Mouse (Mus musculus) thymus, adult 2 months (tissue): Measurements from ENCODE around the gene Gm21983. TPM values are rescaled to one million over a fixed set of nuclear protein-coding genes. Genes with fewer than 3 reads are reported as not detected.
A peak's percentile ranks its signal among the peaks of the same experiment; 100 is the strongest.

Source experiments
- DNase-seq: peaks from one replicate; pipeline ENCODE4 v3.0.0; 2021
- H3K27ac ChIP-seq: fragments of 200-500 bp; 2 replicates; pipeline ENCODE4 v1.5.1; 2012; ENCODE audit warnings: low read length, control low read depth; ENCODE audit not compliant: control insufficient read depth, insufficient read depth
- H3K27me3 ChIP-seq: fragments of 200-500 bp; 2 replicates; pipeline ENCODE4 v1.6.1; 2012; ENCODE audit warnings: mild to moderate bottlenecking, low read length, moderate library complexity, mixed read lengths; ENCODE audit not compliant: control insufficient read depth, insufficient read depth
- H3K36me3 ChIP-seq: fragments of 200-500 bp; 2 replicates; pipeline ENCODE4 v1.6.1; 2012; ENCODE audit warnings: mild to moderate bottlenecking, low read length, moderate library complexity; ENCODE audit not compliant: control insufficient read depth, insufficient read depth
- H3K4me1 ChIP-seq: fragments of 200-500 bp; replicated peaks from 2 replicates; pipeline ENCODE4 v1.6.1; 2012; ENCODE audit warnings: low read length; ENCODE audit not compliant: control insufficient read depth, insufficient read depth
- H3K4me3 ChIP-seq: fragments of 200-500 bp; 2 replicates; pipeline ENCODE4 v1.5.1; 2012; ENCODE audit warnings: mild to moderate bottlenecking, low read length, control low read depth, moderate library complexity; ENCODE audit not compliant: control insufficient read depth, insufficient read depth
- CTCF ChIP-seq: fragments of 200-500 bp; IDR thresholded peaks from 2 replicates; pipeline ENCODE4 v1.5.1; 2012; ENCODE audit warnings: mild to moderate bottlenecking, control low read depth, low read length, moderate library complexity, borderline replicate concordance; ENCODE audit not compliant: control insufficient read depth, poor library complexity, insufficient read depth; ENCODE audit errors: extremely low read depth
- POLR2A ChIP-seq: fragments of 200-500 bp; IDR thresholded peaks from 2 replicates; pipeline ENCODE4 v1.6.1; 2012; ENCODE audit warnings: mild to moderate bottlenecking, low read length, control low read depth, moderate library complexity; ENCODE audit not compliant: control insufficient read depth, poor library complexity, insufficient read depth; ENCODE audit errors: extremely low read depth
- WGBS: fragments of 180-500 bp; shearing (Covaris S2); methylation state at CpG from one replicate; pipeline ENCODE4 v1.1.7; 2018; 5-methylcytosine and 5-hydroxymethylcytosine counted together
- polyA plus RNA-seq: library from polyadenylated mRNA; depleted of rRNA; stranded (reverse); fragments of >200 nt; gene quantifications from 2 replicates; pipeline ENCODE4 v1.2.3, GENCODE M21; 2012

Gm21983 gene
- polyA plus RNA-seq, 1 experiment, result not detected

GRCm38 (mm10) chr7:27198355-27198754, 17.5 kb upstream of the Gm21983 start:
- no peak for DNase-seq
- Histone ChIP-seq H3K36me3 (0 out of 2 replicates have a peak, but pooled peaks cover 4% of the 10 kb centered on the region), H3K27ac (no peak overlapping the region), H3K27me3 (no peaks in the 10 kb centered on the region), H3K4me3 (no peak overlapping the region), H3K4me1 (peaks cover 7% of the 10 kb centered on the region)
- TF ChIP-seq CTCF, result no peak
- no peak for TF ChIP-seq POLR2A

- Histone ChIP-seq H3K27ac (no peak overlapping the region), H3K4me1 (peaks cover 7% of the 10 kb centered on the region), H3K4me3 (no peak overlapping the region), H3K36me3 (peaks cover 6% of the 10 kb centered on the region), H3K27me3 (no peaks in the 10 kb centered on the region)
- WGBS, result 95% methylated on average over 8 of the region's 8 CpGs
- TF ChIP-seq POLR2A (no peak), CTCF (no peak)
- no peak for DNase-seq
Observed at GRCm38 (mm10) chr7:27197634-27198033, 16.7 kb upstream of the Gm21983 start.

GRCm38 (mm10) chr7:27197136-27197535, 16.2 kb upstream of the Gm21983 start:
- no peak overlapping the region for H3K27ac ChIP-seq
- WGBS, result 80% methylated on average over 3 of the region's 3 CpGs
- TF ChIP-seq POLR2A (no peak), CTCF (no peak)
- peaks cover 8% of the 10 kb centered on the region for H3K36me3 ChIP-seq
- peaks cover 7% of the 10 kb centered on the region for H3K4me1 ChIP-seq
- DNase-seq, result no peak
- no peak overlapping the region for H3K4me3 ChIP-seq
- no peaks in the 10 kb centered on the region for H3K27me3 ChIP-seq

GRCm38 (mm10) chr7:27195681-27196611, 15.1 kb upstream of the Gm21983 start, which contains the start of the genes BC024978 and Snrpa:
Gene BC024978 (plus strand): TSS chr7:27195781.
Gene Snrpa (minus strand): TSS chr7:27196271.
- H3K36me3 ChIP-seq, result peaks cover 19% of the 10 kb centered on the region
- under 1% methylated on average over 64 of the region's 64 CpGs for WGBS
- peak within 1 kb of the TSS; percentile 83 for H3K27ac ChIP-seq
- no peaks in the 10 kb centered on the region for H3K27me3 ChIP-seq
- DNase-seq, result peak; percentile 95
- H3K4me3 ChIP-seq, result peak within 1 kb of the TSS; percentile 78
- peaks cover 7% of the 10 kb centered on the region for H3K4me1 ChIP-seq
- 0 out of 2 replicates have a peak, but pooled peaks have one; percentile 39 for TF ChIP-seq CTCF
- TF ChIP-seq POLR2A, result peak; percentile 60

- 91% methylated on average over 4 of the region's 4 CpGs for WGBS
- Histone ChIP-seq H3K4me1 (peaks cover 7% of the 10 kb centered on the region), H3K27me3 (no peaks in the 10 kb centered on the region), H3K27ac (no peak overlapping the region), H3K4me3 (no peak overlapping the region), H3K36me3 (peaks cover 36% of the 10 kb centered on the region)
- TF ChIP-seq CTCF (no peak), POLR2A (no peak)
- DNase-seq, result no peak
Observed at GRCm38 (mm10) chr7:27193731-27194130, 12.8 kb upstream of the Gm21983 start.

- TF ChIP-seq CTCF, result no peak
- no peak for TF ChIP-seq POLR2A
- DNase-seq, result no peak
- no peaks in the 10 kb centered on the region for H3K27me3 ChIP-seq
- no peak overlapping the region for H3K27ac ChIP-seq
- WGBS, result 95% methylated on average over 5 of the region's 5 CpGs
- H3K36me3 ChIP-seq, result peaks cover 45% of the 10 kb centered on the region
- peaks cover 6% of the 10 kb centered on the region for H3K4me1 ChIP-seq
- no peak overlapping the region for H3K4me3 ChIP-seq
Observed at GRCm38 (mm10) chr7:27192434-27192833, 11.5 kb upstream of the Gm21983 start.
